Mouse (Mus musculus) cortical plate, adult 2 months (tissue): ENCODE results near the gene Ralbp1. TPM values are rescaled to one million over a fixed set of nuclear protein-coding genes. Genes with fewer than 3 reads are reported as not detected.

Experiments used
- H3K27ac ChIP-seq: fragments of 200-500 bp; 2 replicates; pipeline ENCODE4 v1.5.1; 2012; ENCODE audit warnings: low read length, control low read depth, inconsistent platforms; ENCODE audit not compliant: insufficient read depth
- H3K4me1 ChIP-seq: fragments of 200-500 bp; 2 replicates; pipeline ENCODE4 v1.6.1; 2011; ENCODE audit warnings: low read length; ENCODE audit not compliant: control insufficient read depth, insufficient read depth
- H3K4me3 ChIP-seq: fragments of 200-500 bp; 2 replicates; pipeline ENCODE4 v1.5.1; 2011; ENCODE audit warnings: mild to moderate bottlenecking, low read length, control low read depth; ENCODE audit not compliant: insufficient read depth
- CTCF ChIP-seq: fragments of 200-500 bp; IDR thresholded peaks from 2 replicates; pipeline ENCODE4 v1.5.1; 2011; ENCODE audit warnings: mild to moderate bottlenecking, control low read depth, low read length; ENCODE audit not compliant: insufficient read depth; ENCODE audit errors: extremely low read depth
- POLR2A ChIP-seq: fragments of 200-500 bp; IDR thresholded peaks from 2 replicates; pipeline ENCODE4 v1.6.1; 2011; ENCODE audit warnings: mild to moderate bottlenecking, low read length, control low read depth; ENCODE audit not compliant: insufficient read depth; ENCODE audit errors: extremely low read depth
- polyA plus RNA-seq: library from polyadenylated mRNA; depleted of rRNA; stranded (reverse); fragments of >200 nt; gene quantifications from 2 replicates; pipeline ENCODE4 v1.2.3, GENCODE M21; 2012; rRNA removed

Ralbp1 gene
- polyA plus RNA-seq, 1 experiment: 47.3 TPM

DNA sequence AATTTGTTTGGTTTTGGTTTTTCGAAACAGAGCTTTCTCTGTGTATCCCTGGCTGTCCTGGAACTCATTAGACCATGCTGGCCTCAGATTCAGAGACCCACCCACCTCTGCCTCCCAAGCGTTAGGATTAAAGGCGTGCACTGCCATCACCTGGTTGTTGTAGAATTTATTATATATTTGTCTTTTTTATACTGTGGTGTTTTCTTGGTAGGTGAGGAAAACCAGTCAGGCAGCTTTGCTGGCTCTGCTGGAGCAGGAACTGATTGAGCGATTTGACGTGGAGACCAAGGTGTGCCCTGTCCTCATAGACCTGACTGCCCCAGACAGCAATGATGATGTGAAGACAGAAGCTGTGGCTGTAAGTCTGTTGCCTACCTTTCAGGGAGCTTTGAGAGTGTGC, 74.6 kb downstream of the Ralbp1 start:
- Histone ChIP-seq H3K4me1 (peaks cover 2% of the 10 kb centered on the region), H3K4me3 (no peak overlapping the region), H3K27ac (no peak overlapping the region)
- no peak for TF ChIP-seq CTCF
- TF ChIP-seq POLR2A: no peak

DNA sequence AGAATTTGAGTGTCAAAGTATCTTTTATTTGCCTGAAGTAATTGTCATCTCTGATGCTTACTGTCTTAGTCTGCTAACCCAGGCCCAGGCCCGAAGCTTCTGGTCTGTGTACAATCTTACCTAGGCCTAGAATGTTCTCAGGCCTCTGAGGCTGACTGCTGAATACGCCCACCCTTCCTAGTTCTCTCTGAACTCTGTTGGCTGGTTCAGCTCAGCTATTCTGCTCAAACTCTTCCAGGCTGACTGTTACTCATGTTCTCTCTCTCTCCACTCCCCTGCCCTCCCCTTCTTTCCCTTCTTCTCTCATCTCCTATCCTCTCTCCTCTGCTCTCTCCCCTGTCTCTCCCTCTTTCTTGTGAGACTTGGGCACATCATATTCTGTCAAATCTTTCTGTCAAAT, 79.2 kb downstream of the Ralbp1 start:
- peaks cover 2% of the 10 kb centered on the region; the same call in 1 of the 2 replicates for H3K4me1 ChIP-seq
- no peak for TF ChIP-seq CTCF
- no peak for TF ChIP-seq POLR2A
- no peak overlapping the region for H3K4me3 ChIP-seq
- H3K27ac ChIP-seq: no peak overlapping the region

DNA sequence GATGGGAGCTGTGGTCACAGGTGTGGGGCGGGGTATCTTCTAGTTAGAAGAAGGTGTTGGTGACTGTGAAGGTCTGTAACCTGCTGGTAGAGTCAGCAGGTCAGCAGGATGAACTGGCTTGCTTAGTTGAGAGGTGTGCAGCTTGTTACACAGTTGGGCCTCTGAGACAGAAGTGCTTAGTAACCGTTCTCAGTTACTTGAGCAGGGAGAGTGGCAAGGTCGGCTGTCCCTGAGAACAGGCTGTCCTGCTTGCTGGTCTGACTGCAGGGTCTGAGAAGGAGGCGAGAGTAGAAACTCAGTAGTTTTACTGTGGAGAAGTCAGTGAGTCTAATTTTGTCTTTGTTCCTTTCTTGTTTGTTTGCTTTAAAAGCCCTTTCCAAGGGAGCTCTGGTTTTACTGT, 79.6 kb downstream of the Ralbp1 start:
- H3K27ac ChIP-seq: no peak overlapping the region
- H3K4me1 ChIP-seq: peaks cover 2% of the 10 kb centered on the region; the same call in 1 of the 2 replicates
- no peak for TF ChIP-seq POLR2A
- TF ChIP-seq CTCF: no peak
- H3K4me3 ChIP-seq: no peak overlapping the region

DNA sequence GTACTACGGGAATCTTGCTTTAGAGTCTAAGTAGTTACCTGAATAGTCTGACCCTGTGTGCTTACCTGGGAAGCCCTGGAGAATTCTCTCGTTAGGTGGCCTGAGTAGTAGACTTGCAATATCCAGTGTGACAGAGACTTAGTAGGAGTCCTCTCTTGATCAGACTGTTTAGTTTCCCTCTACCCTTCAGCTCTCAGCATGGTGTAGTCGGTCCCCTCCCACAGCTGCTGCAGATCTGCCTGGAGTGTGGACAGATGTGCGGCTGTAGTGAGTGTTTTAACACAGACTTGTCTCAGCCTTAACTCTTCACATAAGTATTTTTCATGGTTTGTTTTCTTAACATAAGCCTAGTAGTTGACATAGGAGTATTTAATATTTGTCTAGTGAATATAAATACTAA, 83.6 kb downstream of the Ralbp1 start:
- H3K4me3 ChIP-seq: no peak overlapping the region
- H3K4me1 ChIP-seq: peaks cover 6% of the 10 kb centered on the region
- no peak overlapping the region for H3K27ac ChIP-seq
- TF ChIP-seq CTCF (no peak), POLR2A (no peak)

DNA sequence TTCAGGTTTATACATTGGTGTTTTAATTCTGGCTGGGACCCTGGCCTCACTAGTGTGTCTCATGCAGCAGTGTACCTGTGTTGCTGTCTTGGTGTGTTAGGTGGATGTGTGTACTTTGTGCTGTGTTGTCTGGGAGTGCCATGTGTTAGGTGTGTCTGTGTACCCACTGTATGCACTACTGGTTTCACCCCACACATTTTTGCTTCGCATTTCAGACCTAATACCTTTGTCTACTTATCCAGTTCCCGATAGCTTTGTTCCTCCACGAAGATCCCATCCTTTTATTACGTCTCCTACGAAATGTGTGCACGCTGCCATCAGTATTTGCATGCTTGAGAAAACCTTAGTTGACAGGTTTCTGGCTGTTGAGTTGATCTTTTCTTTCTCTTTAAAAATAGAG, 85.1 kb downstream of the Ralbp1 start:
- peaks cover 6% of the 10 kb centered on the region for H3K4me1 ChIP-seq
- H3K4me3 ChIP-seq: no peak overlapping the region
- TF ChIP-seq CTCF: no peak
- TF ChIP-seq POLR2A: no peak
- no peak overlapping the region for H3K27ac ChIP-seq

DNA sequence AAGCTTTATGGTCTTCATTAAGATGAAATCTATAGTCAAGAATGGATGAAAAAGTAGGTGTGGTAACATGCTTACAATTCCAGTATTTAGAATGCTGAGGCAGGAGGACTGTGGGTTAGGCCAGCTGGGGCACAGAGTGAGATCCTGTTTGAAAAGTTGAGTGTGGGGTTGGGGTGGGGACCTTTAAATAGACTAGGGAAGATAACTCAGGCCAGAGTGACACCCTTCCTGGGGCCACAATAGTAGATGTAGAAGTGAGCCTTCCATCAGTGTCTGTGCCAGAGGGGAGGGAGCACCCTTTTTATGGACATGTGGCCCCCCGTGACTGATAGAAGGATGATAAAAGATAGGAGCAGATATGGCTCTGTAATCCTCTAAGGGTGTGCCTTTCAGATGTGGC, 86.2 kb downstream of the Ralbp1 start:
- Histone ChIP-seq H3K4me1 (peaks cover 6% of the 10 kb centered on the region), H3K4me3 (no peak overlapping the region), H3K27ac (no peak overlapping the region)
- TF ChIP-seq POLR2A: no peak
- no peak for TF ChIP-seq CTCF

DNA sequence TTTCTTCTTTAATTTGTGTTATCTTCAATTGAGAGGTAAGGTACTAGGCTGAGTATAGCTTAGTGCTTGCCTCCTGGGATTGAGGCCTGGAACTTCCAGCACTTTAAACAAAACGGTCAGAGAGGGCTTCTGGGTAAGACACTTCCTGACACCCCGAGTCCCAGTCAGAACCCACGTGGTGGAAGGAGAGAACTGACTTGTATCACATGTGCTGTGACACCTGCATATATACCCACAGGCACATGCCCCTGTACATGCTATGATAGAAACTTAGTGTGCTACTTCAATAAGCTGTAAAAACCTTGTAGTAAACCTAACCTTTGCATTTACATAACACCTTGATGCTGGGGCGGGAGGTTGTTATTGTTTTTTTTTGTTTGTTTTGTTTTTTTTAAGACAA, 87.2 kb downstream of the Ralbp1 start:
- Histone ChIP-seq H3K27ac (no peak overlapping the region), H3K4me1 (peaks cover 6% of the 10 kb centered on the region), H3K4me3 (no peak overlapping the region)
- no peak for TF ChIP-seq POLR2A
- no peak for TF ChIP-seq CTCF

Other genes starting within 250 kb of the Ralbp1 start
- gene Txndc2, start 243.6 kb downstream of the Ralbp1 start, polyA plus RNA-seq: 0.15 TPM in 1 of 2 replicates, not detected in the other
- gene Rab31, start 113.0 kb downstream of the Ralbp1 start, polyA plus RNA-seq: 78.3 and 84.6 TPM in 2 replicates
- gene Ppp4r1, start 103.2 kb downstream of the Ralbp1 start, polyA plus RNA-seq: 72.1 and 79.9 TPM in 2 replicates
- gene Twsg1, start 65.4 kb upstream of the Ralbp1 start, polyA plus RNA-seq: 19.3 and 20.7 TPM in 2 replicates
- 23.9 and 25.1 TPM in 2 replicates for gene Ankrd12, start 191.3 kb upstream of the Ralbp1 start, polyA plus RNA-seq
- 174 and 176 TPM in 2 replicates for gene Ndufv2, start 215.8 kb upstream of the Ralbp1 start, polyA plus RNA-seq
- 48.6 and 50.0 TPM in 2 replicates for gene Washc1, start 225.7 kb upstream of the Ralbp1 start, polyA plus RNA-seq
- gene Ddx11, start 237.7 kb upstream of the Ralbp1 start, polyA plus RNA-seq: 1.3 and 1.9 TPM in 2 replicates